Mouse (Mus musculus) thymus, postnatal 0 days (tissue): ENCODE data around the gene Ints12. TPM values are rescaled to one million over a fixed set of nuclear protein-coding genes. Genes with fewer than 3 reads are reported as not detected.

Experiments used
- DNase-seq: peaks from one replicate; pipeline ENCODE4 v3.0.0-alpha.2; 2015; ENCODE audit warnings: low spot score
- polyA plus RNA-seq: library from polyadenylated mRNA; unstranded; fragments of >200 nt; fragmentation: Nextera tagmentation; extraction: Ambion mirVana; gene quantifications from 2 replicates; pipeline ENCODE4 v1.2.1, GENCODE M21; 2015

Gene Ints12
- polyA plus RNA-seq, 1 experiment from 2014 or later, result 24.1 TPM

DNA sequence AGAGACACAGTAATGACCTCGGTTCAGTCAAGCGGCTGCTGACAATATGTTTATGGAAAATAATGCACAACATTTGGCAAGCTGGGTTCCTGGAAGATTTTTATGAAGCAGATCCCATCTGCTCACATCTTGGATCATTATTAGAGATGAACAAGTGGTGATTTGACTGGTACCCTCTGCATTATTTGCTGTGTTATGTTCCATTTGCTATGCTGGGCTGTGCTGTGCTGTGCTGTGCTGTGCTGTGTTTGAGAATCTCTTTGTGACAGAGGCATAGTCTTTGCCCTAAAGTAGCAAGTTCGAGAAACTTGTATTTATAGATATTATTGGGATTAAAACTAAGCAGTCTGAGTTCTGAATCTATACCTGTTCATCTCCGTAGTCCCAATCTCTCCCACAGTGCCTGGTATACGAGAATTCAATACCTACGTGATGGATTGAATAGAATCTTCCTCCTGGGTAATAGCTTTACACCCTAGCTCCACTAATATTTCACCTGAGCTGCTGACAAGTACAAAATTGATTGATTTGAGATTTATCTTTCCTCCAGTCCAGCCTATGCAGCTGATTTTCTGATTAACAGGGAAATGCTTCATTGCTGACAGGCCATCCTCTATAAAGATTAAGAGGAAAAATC, 53.0 kb downstream of the Ints12 start:
- DNase-seq, result no peak

DNA sequence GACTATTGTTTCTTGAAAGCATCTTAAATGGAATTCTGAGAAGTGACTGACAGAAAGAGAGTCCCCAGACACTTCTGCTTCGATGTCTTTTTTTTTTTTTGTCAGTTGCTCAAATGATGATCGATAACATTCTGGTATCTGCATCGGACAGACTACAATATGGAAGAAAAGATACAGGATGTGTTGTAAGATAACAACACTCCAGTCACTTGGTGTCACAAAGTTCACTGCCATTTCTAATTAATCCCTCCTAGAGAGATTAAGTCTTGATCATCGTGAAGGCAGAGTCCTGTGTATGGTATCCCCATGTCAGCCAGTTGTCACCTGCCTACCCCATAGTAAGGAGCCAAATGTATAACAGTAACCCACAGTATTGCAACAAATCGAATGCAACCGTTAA, 60.0 kb downstream of the Ints12 start:
- DNase-seq, result no peak

DNA sequence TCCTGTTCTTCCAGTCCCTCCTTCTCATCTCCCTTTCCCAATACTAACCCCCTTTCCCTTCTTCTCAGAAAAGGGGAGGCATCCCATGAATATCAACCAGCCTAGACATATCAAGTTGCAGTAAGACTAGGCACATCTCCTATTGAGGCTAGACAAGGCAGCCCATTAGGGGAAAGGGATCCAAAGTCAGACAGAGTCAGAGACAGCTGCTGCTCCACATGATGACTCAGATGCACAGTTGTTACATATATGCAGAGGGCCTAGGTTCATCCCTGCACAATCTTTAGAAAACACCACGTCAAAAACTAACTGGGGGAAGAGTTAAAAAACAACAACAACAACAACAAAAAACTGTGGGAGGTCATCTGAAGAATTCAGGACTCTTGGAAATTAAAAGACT, 61.2 kb downstream of the Ints12 start:
- DNase-seq, result no peak

DNA sequence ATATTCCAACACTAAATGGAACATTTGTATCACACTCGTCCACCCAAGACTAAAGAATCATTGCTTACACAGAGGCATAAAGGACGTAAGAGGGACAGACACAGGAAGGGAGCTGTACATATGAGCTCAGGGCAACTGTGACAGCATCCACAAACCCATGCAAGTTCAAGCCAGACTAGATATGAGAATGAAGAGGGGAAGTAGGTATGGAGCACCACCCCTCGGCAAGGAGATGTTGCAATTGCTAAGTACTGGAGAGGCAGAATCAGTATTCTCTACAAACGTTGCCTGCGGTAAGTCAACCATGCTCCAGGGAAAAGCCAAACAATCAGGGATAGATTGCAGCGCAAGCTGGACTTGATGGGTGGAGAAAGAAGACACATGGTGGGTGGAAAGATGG, 62.0 kb downstream of the Ints12 start:
- no peak for DNase-seq

DNA sequence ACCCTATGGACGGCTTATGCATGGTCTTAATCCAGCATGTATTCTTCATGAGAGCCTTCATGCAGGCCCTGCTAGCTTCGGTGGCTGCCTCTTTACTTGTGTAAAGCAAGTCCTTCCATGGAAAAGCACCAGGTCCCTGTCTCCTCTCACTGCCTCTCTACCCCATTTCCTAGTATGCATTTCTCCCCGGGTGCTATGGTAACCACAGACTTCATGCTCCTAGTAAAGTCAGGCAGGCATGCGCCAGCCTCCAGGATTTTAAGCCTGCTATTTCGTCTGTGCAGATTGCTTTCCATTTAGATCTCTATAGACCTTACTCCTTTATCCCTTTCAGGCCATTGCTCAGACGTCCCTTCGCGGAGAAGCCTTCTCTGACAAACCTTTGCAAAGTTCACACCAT, 63.0 kb downstream of the Ints12 start:
- DNase-seq, result no peak

DNA sequence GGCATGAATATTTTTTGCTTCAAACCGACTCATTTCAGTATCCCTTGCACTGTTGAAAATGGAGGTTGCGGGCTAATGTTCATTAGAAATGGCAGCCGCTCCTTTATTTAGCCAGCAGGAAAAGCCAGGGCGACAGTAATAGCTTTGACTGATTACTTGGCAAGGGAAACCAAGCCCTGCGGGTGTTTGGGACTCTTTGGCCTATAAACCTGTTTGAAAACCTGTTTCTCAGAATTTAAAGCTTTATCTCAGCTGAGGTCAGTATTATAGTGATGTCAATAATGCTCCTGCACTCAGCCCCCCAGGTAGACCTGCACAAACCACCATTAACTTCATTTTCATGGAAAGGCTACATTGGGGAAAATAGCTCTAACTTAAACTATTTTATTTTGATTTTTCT, 66.6 kb downstream of the Ints12 start:
- DNase-seq, result no peak

Other genes starting within 250 kb of the Ints12 start
- gene Npnt, start 141.5 kb upstream of the Ints12 start, polyA plus RNA-seq, result 14.4 and 15.7 TPM in 2 replicates
- gene Gstcd, start 193 bp downstream of the Ints12 start, polyA plus RNA-seq, result 5.8 and 8.4 TPM in 2 replicates
- 0.04 and 0.08 TPM in 2 replicates for gene Arhgef38, start 143.1 kb downstream of the Ints12 start, polyA plus RNA-seq
- 79.3 and 87.2 TPM in 2 replicates for gene Ppa2, start 218.3 kb downstream of the Ints12 start, polyA plus RNA-seq